Mouse (Mus musculus) ES-Bruce4 (cell line): Measurements from ENCODE around the gene Mycbpap. TPM values are rescaled to one million over a fixed set of nuclear protein-coding genes. Genes with fewer than 3 reads are reported as not detected.

ENCODE experiments used
- H3K27ac ChIP-seq: 2 replicates; pipeline ENCODE4 v1.5.1; 2012; ENCODE audit warnings: low read length, inconsistent platforms; ENCODE audit not compliant: insufficient read depth
- H3K27me3 ChIP-seq: 2 replicates; pipeline ENCODE4 v1.6.1; 2012; ENCODE audit warnings: mild to moderate bottlenecking, low read length, inconsistent platforms; ENCODE audit not compliant: control insufficient read depth, poor library complexity, insufficient read depth, severe bottlenecking
- H3K36me3 ChIP-seq: 2 replicates; pipeline ENCODE4 v1.6.1; 2012; ENCODE audit warnings: inconsistent platforms, mild to moderate bottlenecking, low read length, moderate library complexity; ENCODE audit not compliant: control insufficient read depth, poor library complexity, insufficient read depth, severe bottlenecking
- H3K4me1 ChIP-seq: one replicate; pipeline ENCODE4 v1.8.1; 2011; ENCODE audit warnings: low read length; ENCODE audit not compliant: control insufficient read depth, insufficient read depth
- H3K4me3 ChIP-seq: 2 replicates; pipeline ENCODE4 v1.5.1; 2011; ENCODE audit warnings: low read depth, mild to moderate bottlenecking, low read length
- H3K9ac ChIP-seq: 2 replicates; pipeline ENCODE4 v1.6.1; 2012; ENCODE audit warnings: low read depth, mild to moderate bottlenecking, inconsistent platforms; ENCODE audit not compliant: poor library complexity, severe bottlenecking
- H3K9me3 ChIP-seq: replicated peaks from 2 replicates; pipeline ENCODE4 v1.6.1; 2012; ENCODE audit warnings: mild to moderate bottlenecking, low read length, inconsistent platforms; ENCODE audit not compliant: control insufficient read depth, poor library complexity, insufficient read depth, severe bottlenecking
- CTCF ChIP-seq: IDR thresholded peaks from one replicate; pipeline ENCODE4 v1.8.1; 2011; ENCODE audit warnings: low read depth, low read length
- EP300 ChIP-seq: IDR thresholded peaks from 2 replicates; pipeline ENCODE4 v1.6.1; 2011; ENCODE audit warnings: low read depth, low read length; ENCODE audit not compliant: insufficient read depth
- POLR2A ChIP-seq: IDR thresholded peaks from one replicate; pipeline ENCODE4 v1.8.1; 2011; ENCODE audit warnings: low read length; ENCODE audit not compliant: insufficient read depth
- polyA plus RNA-seq: library from polyadenylated mRNA; stranded (reverse); fragments of >200 nt; gene quantifications from 2 replicates; pipeline ENCODE4 v1.2.4, GENCODE M21; 2011; ENCODE audit warnings: low read depth; ENCODE audit not compliant: missing spikeins, insufficient read depth, insufficient read length

Mycbpap gene
- polyA plus RNA-seq, 1 experiment: 1.3 TPM

GRCm38 (mm10) chr11:94542400-94542799, 20.9 kb upstream of the Mycbpap start:
- Histone ChIP-seq H3K27ac (no peak overlapping the region), H3K36me3 (no peaks in the 10 kb centered on the region)

DNA sequence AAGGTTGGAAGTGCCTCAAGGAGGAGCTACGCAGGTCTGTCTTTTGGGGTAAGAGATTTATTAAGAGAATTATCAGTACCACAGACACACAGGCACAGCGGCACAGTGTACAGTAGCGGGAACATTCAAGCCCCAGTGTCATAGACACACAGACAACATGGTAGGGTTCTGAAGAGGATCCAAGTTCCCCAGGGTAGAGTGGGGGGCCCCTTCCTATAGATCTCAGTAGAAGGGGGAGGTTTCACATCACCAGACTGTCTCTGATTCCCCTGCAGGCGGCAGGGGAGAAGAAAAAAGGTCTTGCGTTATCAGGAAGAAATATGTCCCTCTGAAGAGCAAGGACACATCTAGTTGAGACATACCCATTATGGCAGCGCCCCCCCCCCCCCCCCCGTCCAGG, 18.2 kb upstream of the Mycbpap start:
- H3K27me3 ChIP-seq: no peaks in the 10 kb centered on the region
- TF ChIP-seq CTCF (no peak), EP300 (no peak), POLR2A (no peak)
- H3K9ac ChIP-seq: no peak overlapping the region
- H3K9me3 ChIP-seq: no peaks in the 10 kb centered on the region
- H3K27ac ChIP-seq: no peak overlapping the region
- no peak overlapping the region for H3K4me3 ChIP-seq
- no peaks in the 10 kb centered on the region for H3K36me3 ChIP-seq
- H3K4me1 ChIP-seq: no peaks in the 10 kb centered on the region

More at GRCm38 (mm10) chr11:94542400-94542799, 20.9 kb upstream of the Mycbpap start:
- Histone ChIP-seq H3K4me3 (no peak overlapping the region), H3K9me3 (no peaks in the 10 kb centered on the region), H3K4me1 (no peaks in the 10 kb centered on the region), H3K9ac (no peak overlapping the region), H3K27me3 (no peaks in the 10 kb centered on the region)
- TF ChIP-seq POLR2A: no peak
- no peak for TF ChIP-seq EP300
- TF ChIP-seq CTCF: no peak

DNA sequence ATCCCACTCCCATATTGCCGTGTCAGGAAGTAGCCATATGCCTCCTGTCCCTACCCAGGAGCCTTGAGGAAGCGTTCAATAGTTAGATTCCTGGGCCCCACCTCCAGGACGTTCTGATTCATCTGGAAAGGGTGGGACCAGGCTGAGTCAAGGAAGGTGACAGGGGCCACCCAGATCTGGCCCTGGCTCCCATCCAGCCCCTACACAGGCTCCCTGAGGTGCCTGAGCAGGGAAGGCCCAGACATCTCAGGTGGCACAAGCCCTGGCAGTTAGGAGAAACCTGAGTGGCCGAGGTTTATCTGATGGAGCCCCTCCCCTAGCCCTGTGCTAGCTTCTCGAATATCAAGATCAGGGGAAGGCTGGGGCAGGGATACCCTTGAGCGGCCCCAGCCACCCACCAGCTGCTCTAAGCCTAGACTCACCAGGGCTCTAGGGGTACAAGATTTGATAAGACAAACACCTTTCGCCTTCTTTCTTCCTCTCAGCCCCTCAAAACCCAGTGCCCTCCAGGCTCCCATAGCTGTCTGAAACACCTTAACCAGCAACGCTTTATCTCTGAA, 17.3 kb upstream of the Mycbpap start:
- no peak for TF ChIP-seq EP300
- no peak for TF ChIP-seq CTCF
- no peak for TF ChIP-seq POLR2A
- Histone ChIP-seq H3K4me3 (no peak overlapping the region), H3K4me1 (no peaks in the 10 kb centered on the region), H3K9ac (no peak overlapping the region), H3K27me3 (no peaks in the 10 kb centered on the region), H3K27ac (no peak overlapping the region), H3K36me3 (no peaks in the 10 kb centered on the region), H3K9me3 (no peaks in the 10 kb centered on the region)

DNA sequence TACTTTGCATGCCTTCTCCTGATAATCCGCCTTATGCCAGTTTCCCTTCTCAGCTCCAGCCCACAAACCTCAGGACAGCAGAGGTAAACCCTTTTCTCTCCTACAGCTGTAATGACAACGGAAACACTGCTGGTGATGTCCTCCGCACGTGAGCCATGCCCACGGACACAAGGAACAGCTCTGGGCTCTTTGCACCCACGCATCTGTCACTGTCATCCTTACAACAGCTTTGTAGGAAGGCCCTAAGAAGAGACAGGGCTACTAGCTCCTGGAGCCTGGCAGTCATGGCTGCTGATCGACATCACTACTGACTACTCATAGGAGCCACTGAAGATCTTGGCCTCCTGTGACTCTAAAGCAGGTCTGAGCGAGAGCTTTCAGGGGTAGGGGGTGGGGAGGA, 11.6 kb upstream of the Mycbpap start:
- Histone ChIP-seq H3K27ac (no peak overlapping the region), H3K36me3 (no peaks in the 10 kb centered on the region), H3K9me3 (no peaks in the 10 kb centered on the region), H3K27me3 (no peaks in the 10 kb centered on the region), H3K4me1 (no peaks in the 10 kb centered on the region), H3K9ac (no peak overlapping the region), H3K4me3 (no peak overlapping the region)
- no peak for TF ChIP-seq CTCF
- TF ChIP-seq EP300: no peak

- Histone ChIP-seq H3K4me1 (no peaks in the 10 kb centered on the region), H3K9me3 (no peaks in the 10 kb centered on the region), H3K9ac (no peak overlapping the region), H3K27ac (no peak overlapping the region), H3K36me3 (no peaks in the 10 kb centered on the region), H3K4me3 (no peak overlapping the region), H3K27me3 (no peaks in the 10 kb centered on the region)
- TF ChIP-seq CTCF (no peak), EP300 (no peak), POLR2A (no peak)
Measured at GRCm38 (mm10) chr11:94528879-94529278, 7.3 kb upstream of the Mycbpap start.

GRCm38 (mm10) chr11:94526171-94526879, 4.8 kb upstream of the Mycbpap start:
- no peaks in the 10 kb centered on the region for H3K9me3 ChIP-seq
- no peak overlapping the region for H3K9ac ChIP-seq
- no peak overlapping the region for H3K27ac ChIP-seq
- H3K4me1 ChIP-seq: no peaks in the 10 kb centered on the region
- no peaks in the 10 kb centered on the region for H3K36me3 ChIP-seq
- no peak overlapping the region for H3K4me3 ChIP-seq
- no peaks in the 10 kb centered on the region for H3K27me3 ChIP-seq
- TF ChIP-seq CTCF (no peak), EP300 (no peak), POLR2A (no peak)
